17 mouse cellular contexts compared by ENCODE assay signal in genomic region chr14:26320736-26321135, GRCm38 (mm10).
DNase-seq lines count a peak whose midpoint lies in the region; TF ChIP-seq lines count a peak whose summit lies in the region.
"Had no signal": no experiment of that assay in that cellular context is flagged by ENCODE, and none has a peak within 500 bp of the region (broad histone marks: within the 10 kb centered on the region; RNA-seq: fewer than 3 reads in every experiment).

No protein-coding gene starts in this region.

- H3K27me3 ChIP-seq in testis, adult 2 months (ENCODE audit: control insufficient read depth, insufficient read depth, low read length): no peaks in the 10 kb centered on the region
- H3K27me3 ChIP-seq: embryonic facial prominence, embryonic 12.5 days; forebrain, embryonic 13.5 days; forebrain, embryonic 15.5 days had no signal

- TF ChIP-seq POLR2A in testis, adult 2 months (IDR thresholded peaks at IDR 0.05; ENCODE audit: control insufficient read depth, low read depth, low read length): no peak

- H3K4me3 ChIP-seq in testis, adult 2 months (ENCODE audit: control insufficient read depth, low read depth, low read length): peak overlapping the region; percentile 84
- H3K4me3 ChIP-seq: embryonic facial prominence, embryonic 10.5 days; embryonic facial prominence, embryonic 12.5 days; forebrain, embryonic 13.5 days; forebrain, embryonic 15.5 days had no signal

- no peak overlapping the region for H3K27ac ChIP-seq in testis, adult 2 months (ENCODE audit: control insufficient read depth, insufficient read depth, low read depth, low read length)
- H3K27ac ChIP-seq: embryonic facial prominence, embryonic 10.5 days; embryonic facial prominence, embryonic 12.5 days; forebrain, embryonic 13.5 days; forebrain, embryonic 15.5 days had no signal

- peaks cover 4% of the 10 kb centered on the region; the same call in 1 of the 2 replicates for H3K4me1 ChIP-seq in testis, adult 2 months (ENCODE audit: control insufficient read depth, insufficient read depth, low read length)
- H3K4me1 ChIP-seq: embryonic facial prominence, embryonic 10.5 days; embryonic facial prominence, embryonic 12.5 days; forebrain, embryonic 13.5 days; forebrain, embryonic 15.5 days had no signal

- DNase-seq in adrenal gland, adult 2 months: peak; percentile 53
- no peak for DNase-seq in adrenal gland, adult 18-20 months (ENCODE audit: low spot score in 2 of 2)
- DNase-seq in adrenal gland, postnatal 36 days: peak; percentile 15 to 19
- DNase-seq in adrenal gland, postnatal 10 days: no peak
- DNase-seq in testis, postnatal 10 days (ENCODE audit: low spot score): no peak
- no peak for DNase-seq in right cerebral cortex, postnatal 36 days (ENCODE audit: low spot score in 2 of 2)
- DNase-seq: cerebellum, adult 11-12 months; cerebellum, adult 2 months; cerebellum, adult 9-10 months; cerebellum, postnatal 10 days; cerebellum, postnatal 25 days; forebrain, postnatal 0 days had no signal

- H3K36me3 ChIP-seq in testis, adult 2 months (ENCODE audit: control insufficient read depth, insufficient read depth, low read length): no peaks in the 10 kb centered on the region
- H3K36me3 ChIP-seq: embryonic facial prominence, embryonic 10.5 days; embryonic facial prominence, embryonic 12.5 days; forebrain, embryonic 15.5 days had no signal

- no peak for TF ChIP-seq CTCF in testis, adult 2 months (IDR thresholded peaks at IDR 0.05; ENCODE audit: control insufficient read depth, insufficient read depth, insufficient replicate concordance, low read depth, low read length)

Comparison
In these comparisons a context has a peak if more than half of its experiments do, and no peak if none do; other contexts are left out.
1. DNase-seq: peak in adrenal gland, adult 2 months (single experiment) and adrenal gland, postnatal 36 days (2 of 2); none in adrenal gland, adult 18-20 months (0 of 2), adrenal gland, postnatal 10 days (single experiment), testis, postnatal 10 days (single experiment) and right cerebral cortex, postnatal 36 days (0 of 2).